Mouse (Mus musculus) embryonic facial prominence, embryonic 13.5 days (tissue): ENCODE results near the gene Efemp2. TPM values are rescaled to one million over a fixed set of nuclear protein-coding genes. Genes with fewer than 3 reads are reported as not detected.

Source experiments
- ATAC-seq: fragments of 200-750 bp; cut with Nextera tagmentation; 2 replicates; pipeline ENCODE4 v1.8.0; 2017; ENCODE audit warnings: low read depth; ENCODE audit not compliant: insufficient number of reproducible peaks, insufficient read depth, low FRiP score, low TSS enrichment
- H3K27ac ChIP-seq: fragments of 300-500 bp; sonication (generic); 2 replicates; pipeline ENCODE4 v1.5.1; 2015; ENCODE audit warnings: moderate library complexity, mild to moderate bottlenecking, inconsistent platforms
- H3K27me3 ChIP-seq: fragments of 300-500 bp; sonication (generic); 2 replicates; pipeline ENCODE4 v1.6.1; 2015; ENCODE audit warnings: mild to moderate bottlenecking, inconsistent platforms
- H3K36me3 ChIP-seq: fragments of 300-500 bp; sonication (generic); 2 replicates; pipeline ENCODE4 v1.6.1; 2015; ENCODE audit warnings: mild to moderate bottlenecking, inconsistent platforms
- H3K4me1 ChIP-seq: fragments of 300-500 bp; sonication (generic); 2 replicates; pipeline ENCODE4 v1.6.1; 2015; ENCODE audit warnings: inconsistent platforms
- H3K4me2 ChIP-seq: fragments of 300-500 bp; sonication (generic); 2 replicates; pipeline ENCODE4 v1.6.1; 2015; ENCODE audit warnings: moderate library complexity, mild to moderate bottlenecking, inconsistent platforms
- H3K4me3 ChIP-seq: fragments of 300-500 bp; sonication (generic); 2 replicates; pipeline ENCODE4 v1.5.1; 2015; ENCODE audit warnings: mild to moderate bottlenecking, inconsistent platforms
- H3K9ac ChIP-seq: fragments of 300-500 bp; sonication (generic); 2 replicates; pipeline ENCODE4 v1.6.1; 2015; ENCODE audit warnings: mild to moderate bottlenecking, inconsistent platforms
- H3K9me3 ChIP-seq: fragments of 300-500 bp; sonication (generic); 2 replicates; pipeline ENCODE4 v1.6.1; 2016; ENCODE audit warnings: inconsistent platforms
- WGBS: fragments of 180-500 bp; shearing (Covaris S2); methylation state at CpG from one replicate; pipeline ENCODE4 v1.1.7; 2015; ENCODE audit warnings: mixed read lengths; 5-methylcytosine and 5-hydroxymethylcytosine counted together
- polyA plus RNA-seq: library from polyadenylated mRNA; unstranded; fragments of >200 nt; fragmentation: Nextera tagmentation; extraction: Ambion mirVana; gene quantifications from 2 replicates; pipeline ENCODE4 v1.2.1, GENCODE M21; 2015

Efemp2 gene
- polyA plus RNA-seq, 1 experiment from 2014 or later, result 207 TPM

DNA sequence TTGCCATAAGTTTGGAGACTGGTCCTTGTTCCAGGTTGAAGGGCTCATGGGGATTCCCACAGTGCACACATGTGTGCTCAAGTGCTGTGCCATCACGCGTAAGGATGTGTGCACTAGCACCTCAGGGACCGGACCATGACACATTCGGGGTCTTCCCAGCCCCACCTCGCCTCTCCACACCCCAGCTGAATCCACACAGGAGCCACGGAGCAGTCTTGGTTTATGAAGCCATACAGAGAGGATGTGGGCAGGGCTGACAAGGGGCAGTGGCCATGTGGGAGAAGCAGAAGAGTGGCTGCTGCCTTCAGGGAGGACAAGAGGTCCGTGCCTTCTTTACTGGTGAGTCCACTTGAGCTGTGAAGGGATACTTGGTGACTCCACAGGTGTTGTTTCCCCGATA, 8.7 kb upstream of the Efemp2 start:
- peaks cover 22% of the 10 kb centered on the region for H3K4me1 ChIP-seq
- H3K4me3 ChIP-seq, result no peak overlapping the region
- H3K27me3 ChIP-seq, result no peaks in the 10 kb centered on the region
- ATAC-seq, result no peak
- H3K36me3 ChIP-seq, result peaks cover 61% of the 10 kb centered on the region
- no peak overlapping the region for H3K4me2 ChIP-seq
- 0 out of 2 replicates have a peak overlapping the region, but pooled peaks have one; percentile 65 for H3K9ac ChIP-seq
- WGBS, result 94% methylated on average over 8 of the region's 8 CpGs
- no peaks in the 10 kb centered on the region for H3K9me3 ChIP-seq
- no peak overlapping the region for H3K27ac ChIP-seq

DNA sequence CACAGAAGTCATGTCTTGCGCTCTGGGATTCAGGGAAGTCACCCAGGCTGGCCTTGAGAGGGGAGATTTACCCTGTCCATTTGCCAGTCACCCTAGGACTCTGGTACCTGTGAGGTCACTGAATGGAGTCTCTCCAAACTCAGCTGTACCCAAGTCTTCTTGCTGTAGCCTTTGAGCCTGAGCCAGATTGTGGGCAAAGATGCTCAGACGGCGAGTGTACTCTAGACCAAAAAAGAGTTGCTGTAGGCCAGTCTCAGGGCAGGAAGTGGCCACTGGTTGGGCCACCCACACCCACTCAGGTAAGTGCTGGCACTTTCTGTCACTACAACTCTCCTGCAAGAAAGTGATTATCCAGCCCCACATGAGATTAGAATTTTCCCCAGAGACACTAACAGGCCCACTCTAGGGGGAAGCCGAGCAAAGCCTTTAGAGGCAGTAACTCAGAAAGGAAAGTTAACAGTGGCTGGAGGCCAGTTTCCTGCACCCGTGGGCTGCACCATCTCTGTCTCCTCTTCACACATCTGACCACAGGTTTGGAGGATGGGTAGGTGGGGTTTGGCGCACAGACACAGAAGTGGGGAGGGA, 6.7 kb upstream of the Efemp2 start:
- WGBS, result 90% methylated on average over 6 of the region's 6 CpGs
- Histone ChIP-seq H3K36me3 (peaks cover 58% of the 10 kb centered on the region), H3K9ac (no peak overlapping the region), H3K4me3 (no peak overlapping the region), H3K4me1 (peaks cover 12% of the 10 kb centered on the region), H3K27ac (no peak overlapping the region), H3K9me3 (no peaks in the 10 kb centered on the region), H3K4me2 (no peak overlapping the region), H3K27me3 (no peaks in the 10 kb centered on the region)
- no peak for ATAC-seq

- ATAC-seq, result no peak
- H3K9me3 ChIP-seq, result no peaks in the 10 kb centered on the region
- H3K36me3 ChIP-seq, result peaks cover 44% of the 10 kb centered on the region
- no peak within 1 kb of the TSS for H3K27ac ChIP-seq
- H3K9ac ChIP-seq, result peak within 1 kb of the TSS; percentile 49; the same call in 1 of the 2 replicates
- no peaks in the 10 kb centered on the region for H3K27me3 ChIP-seq
- WGBS, result 54% methylated on average over 5 of the region's 5 CpGs
- no peak within 1 kb of the TSS for H3K4me3 ChIP-seq
- H3K4me1 ChIP-seq, result peaks cover 12% of the 10 kb centered on the region
- H3K4me2 ChIP-seq, result no peak within 1 kb of the TSS
Observed at GRCm38 (mm10) chr19:5468374-5468773, 5.4 kb upstream of the Efemp2 start, which contains the start of gene Ctsw. Gene Ctsw (minus strand): TSS chr19:5468507.

DNA sequence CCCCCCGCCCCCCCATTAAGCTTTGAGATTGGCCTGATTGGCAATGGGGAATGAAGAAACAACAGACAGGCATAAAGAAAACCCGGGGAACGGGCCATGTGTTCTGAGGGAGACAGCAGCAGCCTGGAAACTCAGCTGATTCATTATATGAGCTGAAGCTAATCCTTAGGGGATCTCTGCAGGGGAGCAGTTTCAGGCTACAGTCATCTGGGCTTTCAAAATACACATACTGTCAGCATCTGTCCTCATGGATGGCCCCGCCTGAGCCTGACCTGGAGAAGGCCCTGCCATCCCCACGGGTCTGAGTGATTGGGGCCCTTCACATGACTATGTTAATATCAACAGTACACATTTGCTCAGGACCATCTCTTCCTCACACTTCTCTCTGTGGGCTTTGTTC, 1.9 kb upstream of the Efemp2 start:
- Histone ChIP-seq H3K9me3 (no peaks in the 10 kb centered on the region), H3K4me2 (no peak overlapping the region), H3K4me1 (peaks cover 24% of the 10 kb centered on the region), H3K36me3 (peaks cover 15% of the 10 kb centered on the region), H3K27ac (peak overlapping the region; percentile 49), H3K9ac (peak overlapping the region; percentile 54; the same call in 1 of the 2 replicates), H3K27me3 (no peaks in the 10 kb centered on the region), H3K4me3 (no peak overlapping the region)
- 39% methylated on average over 5 of the region's 5 CpGs for WGBS
- no peak for ATAC-seq

- H3K9me3 ChIP-seq, result no peaks in the 10 kb centered on the region
- H3K36me3 ChIP-seq, result peaks cover 14% of the 10 kb centered on the region
- WGBS, result 83% methylated on average over 3 of the region's 3 CpGs
- H3K27ac ChIP-seq, result 0 out of 2 replicates have a peak overlapping the region, but pooled peaks have one; percentile 95
- no peak overlapping the region for H3K9ac ChIP-seq
- no peaks in the 10 kb centered on the region for H3K27me3 ChIP-seq
- peaks cover 32% of the 10 kb centered on the region for H3K4me1 ChIP-seq
- ATAC-seq, result no peak
- no peak overlapping the region for H3K4me3 ChIP-seq
- peak overlapping the region; percentile 91; the same call in 1 of the 2 replicates for H3K4me2 ChIP-seq
Observed at GRCm38 (mm10) chr19:5472857-5473256, 897 bp upstream of the Efemp2 start.

DNA sequence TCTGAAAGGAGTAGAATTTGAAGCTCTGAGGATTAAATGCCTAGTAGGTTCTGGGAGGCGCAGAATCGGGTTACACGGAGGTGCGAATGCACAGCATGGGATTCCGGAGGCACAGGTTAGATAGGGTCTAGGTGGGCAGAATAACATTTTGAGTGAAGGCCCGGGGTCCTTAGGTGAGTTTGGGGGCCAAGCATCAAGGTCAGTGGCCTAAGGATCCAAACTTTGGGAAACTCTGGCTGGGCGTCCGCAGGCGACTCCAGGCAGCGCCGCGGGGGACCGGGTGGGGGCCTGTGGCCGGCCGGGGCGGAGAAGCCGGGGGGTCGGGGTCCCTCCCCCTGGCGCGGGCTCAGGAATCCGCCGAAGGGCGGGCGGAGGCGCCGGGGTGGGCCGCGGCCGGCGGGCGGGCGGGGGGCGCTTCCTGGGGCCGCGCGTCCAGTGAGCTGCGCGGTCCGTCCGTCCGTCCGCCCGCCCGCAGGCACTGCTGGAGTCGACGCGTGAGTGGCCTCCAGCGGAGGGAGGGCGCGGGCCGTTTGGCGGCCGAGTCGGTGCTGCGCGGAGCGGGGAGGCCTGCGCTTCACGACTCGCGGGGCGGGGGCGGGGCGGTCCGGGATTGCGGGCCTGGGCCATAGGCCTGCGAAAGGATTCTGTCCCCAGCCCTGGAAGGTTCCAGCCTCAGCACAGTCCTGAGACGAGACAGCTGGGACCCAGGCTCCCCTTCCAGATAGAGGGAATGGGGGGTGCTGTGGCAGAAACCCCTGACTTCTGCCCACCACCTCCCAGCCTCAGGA, 721 bp downstream of the Efemp2 start:
- H3K4me3 ChIP-seq, result peak overlapping the region; percentile 75
- peaks cover 28% of the 10 kb centered on the region for H3K36me3 ChIP-seq
- H3K4me2 ChIP-seq, result peak overlapping the region; percentile 91
- under 1% methylated on average over 60 of the region's 68 CpGs for WGBS
- ATAC-seq, result peak; percentile 52
- no peaks in the 10 kb centered on the region for H3K27me3 ChIP-seq
- H3K9me3 ChIP-seq, result no peaks in the 10 kb centered on the region
- H3K9ac ChIP-seq, result peak overlapping the region; percentile 93
- peak overlapping the region; percentile 95 for H3K27ac ChIP-seq
- H3K4me1 ChIP-seq, result peaks cover 29% of the 10 kb centered on the region

DNA sequence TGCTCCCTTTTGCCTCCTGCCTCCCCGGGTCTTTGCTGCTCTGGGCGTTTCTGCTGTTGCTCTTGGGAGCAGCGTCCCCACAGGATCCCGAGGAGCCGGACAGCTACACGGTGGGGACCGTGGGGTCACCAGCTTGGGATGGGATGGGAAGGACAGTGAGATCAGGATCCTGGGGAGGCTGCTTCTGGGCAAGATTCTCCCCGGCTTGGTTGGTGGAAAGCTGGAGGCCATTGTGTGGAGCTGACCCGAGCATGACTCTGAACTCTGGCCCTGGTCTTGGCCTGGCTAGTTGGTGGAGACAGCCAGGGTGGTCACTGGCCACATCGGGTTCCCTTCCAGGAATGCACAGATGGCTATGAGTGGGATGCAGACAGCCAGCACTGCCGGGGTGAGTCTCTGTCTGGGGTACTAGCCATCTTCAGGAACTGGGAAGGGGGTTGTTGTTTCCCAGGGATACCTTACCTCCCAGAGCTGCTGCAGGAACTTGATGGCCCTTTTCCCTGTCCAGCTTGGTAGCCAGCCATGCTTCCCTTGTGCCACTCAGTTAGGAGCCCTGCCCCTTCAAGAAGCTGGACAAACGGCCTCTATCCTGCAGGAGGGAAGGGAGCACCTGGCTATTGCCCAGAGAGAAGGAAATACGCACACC, 1.4 kb downstream of the Efemp2 start:
- 16% methylated on average over 13 of the region's 13 CpGs for WGBS
- H3K9me3 ChIP-seq, result no peaks in the 10 kb centered on the region
- H3K27ac ChIP-seq, result peak overlapping the region; percentile 95
- H3K9ac ChIP-seq, result peak overlapping the region; percentile 93
- H3K36me3 ChIP-seq, result peaks cover 35% of the 10 kb centered on the region
- peak overlapping the region; percentile 75 for H3K4me3 ChIP-seq
- ATAC-seq, result no peak
- H3K27me3 ChIP-seq, result no peaks in the 10 kb centered on the region
- peaks cover 29% of the 10 kb centered on the region for H3K4me1 ChIP-seq
- peak overlapping the region; percentile 91 for H3K4me2 ChIP-seq

DNA sequence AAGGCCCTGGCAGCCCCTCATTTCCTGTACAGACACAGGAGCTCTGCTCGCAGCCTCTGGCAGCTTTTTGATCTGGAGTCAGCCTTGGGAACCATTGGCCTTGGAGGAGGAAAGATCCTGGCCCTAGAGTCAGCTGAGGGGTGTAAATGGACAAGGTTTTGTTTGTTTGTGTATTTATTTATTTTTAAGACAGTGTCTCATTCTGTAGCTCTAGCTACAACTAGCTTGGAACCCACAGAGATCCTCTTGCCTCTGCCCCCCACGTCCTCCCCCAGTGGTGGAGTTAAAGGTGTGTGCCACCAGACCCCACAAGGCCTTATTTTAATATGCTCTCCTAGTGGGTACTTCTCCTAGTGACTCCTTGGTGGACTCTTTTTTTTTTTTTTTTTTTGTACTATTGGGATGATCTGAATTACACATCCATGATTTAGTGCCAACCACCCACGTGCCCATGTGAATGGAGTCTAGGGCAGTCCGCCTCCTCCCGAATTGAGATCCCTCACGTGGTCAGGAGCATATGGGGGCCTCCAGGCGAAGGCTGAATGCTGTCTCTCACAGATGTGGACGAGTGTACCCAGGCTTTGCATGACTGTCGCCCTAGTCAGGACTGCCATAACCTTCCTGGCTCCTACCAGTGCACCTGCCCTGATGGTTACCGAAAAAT, 3.4 kb downstream of the Efemp2 start:
- Histone ChIP-seq H3K27ac (no peak overlapping the region), H3K9ac (peak overlapping the region; percentile 54; the same call in 1 of the 2 replicates), H3K9me3 (no peaks in the 10 kb centered on the region), H3K27me3 (no peaks in the 10 kb centered on the region), H3K4me3 (no peak overlapping the region), H3K36me3 (peaks cover 55% of the 10 kb centered on the region), H3K4me2 (no peak overlapping the region), H3K4me1 (peaks cover 29% of the 10 kb centered on the region)
- 88% methylated on average over 10 of the region's 10 CpGs for WGBS
- no peak for ATAC-seq

GRCm38 (mm10) chr19:5477668-5478300, 4.0 kb downstream of the Efemp2 start:
- H3K27me3 ChIP-seq, result no peaks in the 10 kb centered on the region
- H3K9ac ChIP-seq, result no peak overlapping the region
- WGBS, result 90% methylated on average over 18 of the region's 18 CpGs
- ATAC-seq, result no peak
- no peak overlapping the region for H3K4me3 ChIP-seq
- H3K4me1 ChIP-seq, result peaks cover 29% of the 10 kb centered on the region
- no peak overlapping the region for H3K4me2 ChIP-seq
- H3K36me3 ChIP-seq, result peaks cover 61% of the 10 kb centered on the region
- no peaks in the 10 kb centered on the region for H3K9me3 ChIP-seq
- no peak overlapping the region for H3K27ac ChIP-seq

- Histone ChIP-seq H3K27me3 (no peaks in the 10 kb centered on the region), H3K9ac (no peak overlapping the region), H3K36me3 (peaks cover 84% of the 10 kb centered on the region), H3K27ac (no peak overlapping the region), H3K4me2 (no peak overlapping the region), H3K4me3 (no peak overlapping the region), H3K9me3 (no peaks in the 10 kb centered on the region), H3K4me1 (peaks cover 24% of the 10 kb centered on the region)
- no peak for ATAC-seq
- 90% methylated on average over 10 of the region's 10 CpGs for WGBS
Observed at GRCm38 (mm10) chr19:5480016-5480415, 6.3 kb downstream of the Efemp2 start.

DNA sequence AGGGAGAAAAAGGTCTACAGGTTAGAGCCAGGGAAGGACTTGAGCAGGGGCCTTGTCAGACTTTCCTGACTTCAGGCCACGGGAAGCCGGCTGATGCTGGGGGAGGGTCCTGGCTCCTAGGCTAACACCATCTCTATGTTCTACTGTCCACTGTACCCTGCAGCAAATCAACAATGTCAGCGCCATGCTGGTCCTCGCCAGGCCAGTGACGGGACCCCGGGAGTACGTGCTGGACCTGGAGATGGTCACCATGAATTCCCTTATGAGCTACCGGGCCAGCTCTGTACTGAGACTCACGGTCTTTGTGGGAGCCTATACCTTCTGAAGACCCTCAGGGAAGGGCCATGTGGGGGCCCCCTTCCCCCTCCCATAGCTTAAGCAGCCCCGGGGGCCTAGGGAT, 7.6 kb downstream of the Efemp2 start:
- peaks cover 97% of the 10 kb centered on the region for H3K36me3 ChIP-seq
- no peaks in the 10 kb centered on the region for H3K9me3 ChIP-seq
- H3K4me2 ChIP-seq, result no peak overlapping the region
- no peak overlapping the region for H3K4me3 ChIP-seq
- no peak for ATAC-seq
- peaks cover 18% of the 10 kb centered on the region for H3K4me1 ChIP-seq
- no peak overlapping the region for H3K9ac ChIP-seq
- no peak overlapping the region for H3K27ac ChIP-seq
- H3K27me3 ChIP-seq, result no peaks in the 10 kb centered on the region
- 90% methylated on average over 10 of the region's 10 CpGs for WGBS
